Mouse (Mus musculus): ENCODE measurements around the gene 4930503B20Rik. TPM values are rescaled to one million over a fixed set of nuclear protein-coding genes. Genes with fewer than 3 reads are reported as not detected.

Gene 4930503B20Rik
- total and polyA plus RNA-seq, 3 experiments, result 0.44 TPM; not detected in 2

DNA sequence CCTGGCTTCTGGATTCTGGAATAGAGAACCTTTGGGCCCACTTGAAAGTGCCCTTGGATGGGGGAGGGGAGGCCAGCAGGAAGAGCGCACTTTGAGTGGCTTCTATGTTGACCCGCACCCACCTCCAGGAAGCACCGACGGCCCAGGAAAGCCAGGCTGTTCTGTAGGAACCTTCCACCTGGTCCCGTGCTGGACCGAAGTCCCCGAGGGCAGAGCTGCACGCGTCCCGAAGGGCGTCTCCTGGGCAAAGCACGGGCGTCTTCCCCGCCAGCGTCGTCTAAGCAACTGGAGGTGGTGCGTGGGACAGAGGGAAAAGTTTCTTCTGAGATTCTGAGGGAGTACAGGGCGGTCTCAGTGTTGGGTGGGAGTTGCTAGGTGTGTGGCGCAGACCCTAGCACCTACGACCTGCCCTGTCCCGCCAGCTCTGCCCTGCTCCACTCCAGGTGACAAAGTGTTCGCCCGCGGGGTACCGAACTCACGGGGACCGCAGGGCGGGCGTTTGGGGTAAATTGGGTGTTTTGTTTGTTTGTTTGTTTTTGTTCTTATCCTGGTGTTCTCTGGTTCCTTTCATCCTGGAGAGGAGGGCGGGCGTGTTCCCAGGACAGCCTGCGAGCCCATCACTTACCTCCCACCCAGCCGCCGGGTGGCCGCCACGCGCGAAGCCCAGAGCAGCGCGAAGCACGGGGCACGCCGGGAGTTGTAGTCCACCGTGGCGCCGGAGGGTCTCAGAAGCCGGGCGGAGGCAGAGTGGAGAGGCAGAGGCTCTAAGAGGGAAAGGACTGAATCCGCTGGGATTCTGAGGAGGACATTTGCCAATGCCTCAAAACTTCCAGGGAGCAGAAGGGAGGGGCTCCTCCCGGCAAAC is 33.9 kb upstream of the 4930503B20Rik start, which contains the start of gene Samd13:
TSS of gene Samd13 (minus strand) at position 782 of the 865 bp plus-strand sequence.
- no peak for ATAC-seq (ENCODE audit: extremely low read depth, insufficient number of reproducible peaks, low FRiP score, poor library complexity, severe bottlenecking)

DNA sequence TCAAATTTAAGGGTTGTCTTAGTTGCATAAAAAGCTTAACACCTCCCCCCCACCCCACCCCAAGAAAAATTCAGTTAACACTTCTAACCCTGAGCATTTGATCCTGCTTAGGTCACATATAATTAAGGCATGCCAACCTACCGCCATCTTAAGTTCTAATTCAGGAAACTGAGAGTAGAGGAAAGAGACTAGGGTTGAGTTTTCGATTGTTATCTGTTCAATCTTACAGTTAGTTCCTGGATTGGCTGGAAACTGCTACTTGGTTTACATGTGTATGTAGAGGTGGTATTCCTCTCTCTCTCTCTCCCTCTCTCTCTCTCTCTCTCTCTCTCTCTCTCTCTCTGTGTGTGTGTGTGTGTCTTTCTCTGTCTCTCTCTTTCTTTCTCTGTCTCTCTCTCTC is 32.0 kb upstream of the 4930503B20Rik start:
- peaks cover 10% of the 10 kb centered on the region for H3K36me3 ChIP-seq (replicated peaks)
- no peak overlapping the region for H3K4me3 ChIP-seq (ENCODE audit: low read depth, low read length)
- 0 out of 2 replicates have a peak, but pooled peaks cover 3% of the 10 kb centered on the region for H3K9me3 ChIP-seq (replicated peaks)
- DNase-seq (ENCODE audit: low spot score), result no peak
- H3K27me3 ChIP-seq (ENCODE audit: insufficient read depth, low read length), result no peaks in the 10 kb centered on the region
- TF ChIP-seq GATA1 (IDR thresholded peaks at IDR 0.05; ENCODE audit: borderline replicate concordance, low read length) (no peak), CTCF (IDR thresholded peaks at IDR 0.05; ENCODE audit: low read depth, low read length) (no peak), GATA2 (IDR thresholded peaks at IDR 0.05; ENCODE audit: borderline replicate concordance, low read depth, low read length) (no peak)
- no peak for ATAC-seq (ENCODE audit: extremely low read depth, insufficient number of reproducible peaks, low FRiP score, poor library complexity, severe bottlenecking)
- peaks cover 60% of the 10 kb centered on the region for H3K4me1 ChIP-seq (ENCODE audit: insufficient read depth, low read depth, low read length)

More for the DNA sequence above, 33.9 kb upstream of the 4930503B20Rik start, which contains the start of gene Samd13:
- Histone ChIP-seq H3K36me3 (replicated peaks) (peaks cover 7% of the 10 kb centered on the region), H3K4me3 (ENCODE audit: low read depth, low read length) (peak within 1 kb of the TSS; percentile 42; the same call in 1 of the 2 replicates), H3K27me3 (ENCODE audit: insufficient read depth, low read length) (no peaks in the 10 kb centered on the region), H3K9me3 (replicated peaks) (0 out of 2 replicates have a peak, but pooled peaks cover 3% of the 10 kb centered on the region), H3K4me1 (ENCODE audit: insufficient read depth, low read depth, low read length) (peaks cover 58% of the 10 kb centered on the region)
- TF ChIP-seq TAL1 (conservative IDR thresholded peaks at IDR 0.05; ENCODE audit: low read depth, low read length) (no peak), CTCF (IDR thresholded peaks at IDR 0.05; ENCODE audit: low read depth, low read length) (no peak)
- DNase-seq (ENCODE audit: low spot score), result no peak

DNA sequence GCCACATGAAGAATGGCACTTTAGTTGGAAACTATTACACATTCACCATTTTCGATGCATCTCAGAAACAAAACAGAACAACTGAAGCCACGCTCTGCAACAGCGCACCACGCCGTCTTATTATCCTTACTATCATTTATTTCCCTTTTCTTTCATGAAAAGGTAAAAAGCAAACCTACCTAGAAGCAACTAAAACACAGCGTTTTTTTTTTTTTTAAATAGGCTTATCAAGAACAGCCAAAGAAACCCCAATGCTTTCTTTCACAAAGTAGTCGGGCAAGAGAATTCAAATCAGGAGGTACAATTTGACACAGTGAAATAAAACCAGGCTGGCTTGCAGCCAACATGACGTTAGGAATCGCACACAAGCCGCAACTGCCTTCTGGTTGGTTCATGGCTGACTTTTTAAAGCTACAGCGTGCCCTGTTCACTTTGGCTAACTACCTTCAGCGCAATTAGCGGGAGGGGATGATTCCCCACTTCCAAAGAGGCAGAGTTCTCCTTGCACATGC is 31.1 kb upstream of the 4930503B20Rik start:
- no peaks in the 10 kb centered on the region for H3K27me3 ChIP-seq (ENCODE audit: insufficient read depth, low read length)
- peaks cover 52% of the 10 kb centered on the region for H3K4me1 ChIP-seq (ENCODE audit: insufficient read depth, low read depth, low read length)
- peaks cover 10% of the 10 kb centered on the region for H3K36me3 ChIP-seq (replicated peaks)
- no peak for DNase-seq (ENCODE audit: low spot score)
- ATAC-seq (ENCODE audit: extremely low read depth, insufficient number of reproducible peaks, low FRiP score, poor library complexity, severe bottlenecking), result no peak
- H3K9me3 ChIP-seq (replicated peaks), result 0 out of 2 replicates have a peak, but pooled peaks cover 3% of the 10 kb centered on the region
- no peak overlapping the region for H3K4me3 ChIP-seq (ENCODE audit: low read depth, low read length)
- no peak for TF ChIP-seq CTCF (IDR thresholded peaks at IDR 0.05; ENCODE audit: low read depth, low read length)
- TF ChIP-seq GATA2 (IDR thresholded peaks at IDR 0.05; ENCODE audit: borderline replicate concordance, low read depth, low read length), result no peak
- no peak for TF ChIP-seq POLR2AphosphoS5 (IDR thresholded peaks at IDR 0.05; ENCODE audit: insufficient replicate concordance, low read depth, low read length)
- no peak for TF ChIP-seq TAL1 (conservative IDR thresholded peaks at IDR 0.05; ENCODE audit: low read depth, low read length)
- no peak for TF ChIP-seq GATA1 (IDR thresholded peaks at IDR 0.05; ENCODE audit: borderline replicate concordance, low read length)

DNA sequence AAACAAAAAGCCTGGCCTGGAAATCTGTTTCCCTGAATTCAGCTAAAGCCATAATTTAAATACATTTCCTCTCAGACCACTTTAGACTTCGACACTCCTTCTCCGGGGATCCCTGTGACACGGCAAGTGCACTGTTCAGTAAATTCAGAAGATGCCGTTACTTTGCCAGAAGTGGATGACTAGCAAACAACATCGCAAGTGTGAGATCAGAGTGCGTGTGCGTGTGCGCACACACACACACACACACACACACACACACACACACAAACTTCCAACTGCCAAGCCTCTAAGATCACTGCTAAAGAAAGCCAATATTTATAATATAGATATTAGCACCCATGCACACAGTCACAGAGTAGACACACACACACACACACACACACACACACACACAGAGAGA is 30.6 kb upstream of the 4930503B20Rik start:
- no peaks in the 10 kb centered on the region for H3K27me3 ChIP-seq (ENCODE audit: insufficient read depth, low read length)
- no peak for DNase-seq (ENCODE audit: low spot score)
- ATAC-seq (ENCODE audit: extremely low read depth, insufficient number of reproducible peaks, low FRiP score, poor library complexity, severe bottlenecking), result no peak
- TF ChIP-seq GATA2 (IDR thresholded peaks at IDR 0.05; ENCODE audit: borderline replicate concordance, low read depth, low read length) (no peak), TAL1 (conservative IDR thresholded peaks at IDR 0.05; ENCODE audit: low read depth, low read length) (no peak), POLR2AphosphoS5 (IDR thresholded peaks at IDR 0.05; ENCODE audit: insufficient replicate concordance, low read depth, low read length) (no peak), CTCF (IDR thresholded peaks at IDR 0.05; ENCODE audit: low read depth, low read length) (no peak), GATA1 (IDR thresholded peaks at IDR 0.05; ENCODE audit: borderline replicate concordance, low read length) (no peak)
- H3K36me3 ChIP-seq (replicated peaks), result peaks cover 11% of the 10 kb centered on the region
- H3K9me3 ChIP-seq (replicated peaks), result 0 out of 2 replicates have a peak, but pooled peaks cover 3% of the 10 kb centered on the region
- H3K4me3 ChIP-seq (ENCODE audit: low read depth, low read length), result no peak overlapping the region
- peaks cover 48% of the 10 kb centered on the region for H3K4me1 ChIP-seq (ENCODE audit: insufficient read depth, low read depth, low read length)

DNA sequence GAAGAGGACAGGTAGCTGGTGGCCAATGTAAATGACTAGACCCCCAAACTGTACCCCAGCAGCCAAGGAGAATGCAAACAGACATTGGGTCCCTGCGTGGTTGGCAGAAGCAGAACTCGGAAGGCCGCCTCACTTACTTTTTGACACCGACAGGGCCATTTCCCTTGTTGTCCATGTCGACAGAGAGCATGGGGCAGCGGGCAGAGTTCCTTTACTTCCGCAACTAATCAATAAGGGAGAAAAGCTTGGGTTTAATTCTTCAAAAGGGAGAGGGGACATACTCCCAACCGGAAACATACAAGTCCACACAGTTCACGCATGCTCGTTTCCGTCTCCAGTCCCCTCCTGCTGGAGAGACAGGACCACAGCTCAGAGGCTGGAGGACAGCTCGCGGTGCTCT is 29.5 kb upstream of the 4930503B20Rik start:
- H3K27me3 ChIP-seq (ENCODE audit: insufficient read depth, low read length), result no peaks in the 10 kb centered on the region
- DNase-seq (ENCODE audit: low spot score) (no peak), ATAC-seq (ENCODE audit: extremely low read depth, insufficient number of reproducible peaks, low FRiP score, poor library complexity, severe bottlenecking) (no peak)
- 0 out of 2 replicates have a peak, but pooled peaks cover 3% of the 10 kb centered on the region for H3K9me3 ChIP-seq (replicated peaks)
- TF ChIP-seq CTCF (IDR thresholded peaks at IDR 0.05; ENCODE audit: low read depth, low read length), result no peak
- TF ChIP-seq GATA1 (IDR thresholded peaks at IDR 0.05; ENCODE audit: borderline replicate concordance, low read length), result no peak
- no peak overlapping the region for H3K4me3 ChIP-seq (ENCODE audit: low read depth, low read length)
- peaks cover 39% of the 10 kb centered on the region for H3K4me1 ChIP-seq (ENCODE audit: insufficient read depth, low read depth, low read length)
- peaks cover 13% of the 10 kb centered on the region for H3K36me3 ChIP-seq (replicated peaks)

DNA sequence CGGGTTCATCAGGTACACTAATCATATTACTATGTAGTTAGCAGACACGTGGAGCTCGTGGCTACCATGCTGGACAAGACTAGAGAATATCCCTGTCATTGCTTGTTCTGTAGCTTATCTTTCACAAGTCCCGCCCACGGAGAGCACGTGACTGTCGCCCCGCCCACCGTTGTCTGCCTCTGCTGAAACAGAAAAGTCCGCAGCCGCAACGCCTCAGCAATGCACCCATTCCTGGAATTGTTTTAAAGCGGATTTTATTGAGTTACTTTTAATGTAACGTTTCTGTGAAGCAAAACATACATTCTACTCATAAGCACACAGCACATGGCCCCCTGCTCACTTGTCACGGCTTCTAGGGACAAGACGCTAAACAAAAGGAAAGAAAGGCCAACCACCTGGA is 28.5 kb upstream of the 4930503B20Rik start:
- H3K4me3 ChIP-seq (ENCODE audit: low read depth, low read length), result no peak overlapping the region
- DNase-seq (ENCODE audit: low spot score) (no peak), ATAC-seq (ENCODE audit: extremely low read depth, insufficient number of reproducible peaks, low FRiP score, poor library complexity, severe bottlenecking) (no peak)
- H3K4me1 ChIP-seq (ENCODE audit: insufficient read depth, low read depth, low read length), result peaks cover 31% of the 10 kb centered on the region
- H3K9me3 ChIP-seq (replicated peaks), result no peaks in the 10 kb centered on the region
- H3K36me3 ChIP-seq (replicated peaks), result peaks cover 10% of the 10 kb centered on the region
- TF ChIP-seq TAL1 (conservative IDR thresholded peaks at IDR 0.05; ENCODE audit: low read depth, low read length), result no peak
- no peak for TF ChIP-seq CTCF (IDR thresholded peaks at IDR 0.05; ENCODE audit: low read depth, low read length)
- TF ChIP-seq GATA2 (IDR thresholded peaks at IDR 0.05; ENCODE audit: borderline replicate concordance, low read depth, low read length), result no peak
- no peak for TF ChIP-seq POLR2AphosphoS5 (IDR thresholded peaks at IDR 0.05; ENCODE audit: insufficient replicate concordance, low read depth, low read length)
- no peak for TF ChIP-seq GATA1 (IDR thresholded peaks at IDR 0.05; ENCODE audit: borderline replicate concordance, low read length)
- no peaks in the 10 kb centered on the region for H3K27me3 ChIP-seq (ENCODE audit: insufficient read depth, low read length)
